Mouse (Mus musculus) 3134 (cell line): ENCODE results near the gene Lhx3.

Experiments
- DNase-seq: peaks from one replicate; pipeline ENCODE4 v3.0.0-alpha.2; 2011; ENCODE audit warnings: low spot score; ENCODE audit not compliant: insufficient read length; ENCODE audit errors: extremely low read depth

Lhx3 gene

GRCm38 (mm10) chr2:26202849-26203475 is 5.1 kb downstream of the Lhx3 start:
- DNase-seq, result no peak

DNA sequence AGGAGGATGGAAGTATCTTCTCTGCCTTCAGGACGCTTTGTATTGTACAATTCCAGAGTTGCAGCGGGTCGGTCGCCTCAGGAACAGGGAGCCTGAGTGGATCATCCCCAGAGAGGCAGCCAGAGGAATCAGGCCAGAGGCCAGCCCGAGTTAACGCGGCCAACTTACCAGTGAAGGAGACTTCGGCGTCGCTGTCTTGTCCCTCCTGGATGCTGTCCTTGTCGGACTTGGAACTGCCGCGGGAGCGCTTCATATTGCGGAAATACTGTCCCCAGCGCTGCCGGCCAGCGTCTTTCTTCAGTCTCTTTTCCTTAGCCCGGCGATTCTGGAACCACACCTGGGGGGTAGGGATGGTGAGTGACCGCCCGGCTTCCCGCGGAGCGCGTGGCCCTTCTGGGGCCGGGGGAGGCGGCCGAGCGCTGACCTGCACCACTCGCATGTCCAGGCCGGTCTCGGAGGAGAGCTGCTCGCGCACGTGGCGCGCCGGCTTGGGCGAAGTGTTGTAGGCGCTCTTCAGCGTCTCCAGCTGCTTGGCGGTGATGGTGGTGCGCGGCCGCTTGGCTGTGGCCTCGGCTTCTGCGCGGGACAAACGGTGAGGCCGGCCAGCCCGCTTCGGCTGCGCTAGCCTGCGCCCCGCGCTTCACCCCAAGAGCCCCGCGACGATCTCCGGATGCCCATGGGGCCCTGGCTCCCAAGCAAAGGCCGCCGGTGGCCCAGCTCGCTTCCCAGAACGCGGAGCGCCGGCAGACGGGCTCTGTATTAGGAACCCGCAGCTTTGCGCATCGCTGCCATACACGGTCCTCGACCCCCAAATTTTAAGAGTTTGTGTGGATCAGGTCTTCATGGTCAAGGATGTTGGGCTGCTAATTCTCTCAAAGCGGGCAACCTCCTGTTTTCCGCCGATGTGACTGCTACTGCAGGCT is 5.9 kb downstream of the Lhx3 start:
- no peak for DNase-seq

DNA sequence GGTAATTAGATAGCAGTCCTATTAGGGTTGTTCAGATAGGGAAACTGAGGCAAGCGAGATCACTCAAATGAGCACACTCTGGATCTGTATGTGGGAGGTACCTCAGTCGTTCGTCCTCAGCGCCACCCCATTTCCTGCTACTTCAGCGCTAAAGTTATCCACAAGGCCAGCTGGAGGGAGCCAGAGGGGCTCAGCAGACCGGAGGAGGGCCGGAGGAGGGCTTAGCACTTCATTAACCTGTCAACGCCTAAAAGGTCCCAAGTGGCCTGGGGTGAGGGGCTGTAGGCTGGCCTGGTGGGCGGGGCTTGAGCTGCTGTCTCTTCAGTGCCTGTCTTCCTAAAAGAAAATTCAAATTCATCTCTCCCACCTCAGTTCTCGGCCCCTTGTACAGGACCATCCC is 9.6 kb downstream of the Lhx3 start:
- no peak for DNase-seq

DNA sequence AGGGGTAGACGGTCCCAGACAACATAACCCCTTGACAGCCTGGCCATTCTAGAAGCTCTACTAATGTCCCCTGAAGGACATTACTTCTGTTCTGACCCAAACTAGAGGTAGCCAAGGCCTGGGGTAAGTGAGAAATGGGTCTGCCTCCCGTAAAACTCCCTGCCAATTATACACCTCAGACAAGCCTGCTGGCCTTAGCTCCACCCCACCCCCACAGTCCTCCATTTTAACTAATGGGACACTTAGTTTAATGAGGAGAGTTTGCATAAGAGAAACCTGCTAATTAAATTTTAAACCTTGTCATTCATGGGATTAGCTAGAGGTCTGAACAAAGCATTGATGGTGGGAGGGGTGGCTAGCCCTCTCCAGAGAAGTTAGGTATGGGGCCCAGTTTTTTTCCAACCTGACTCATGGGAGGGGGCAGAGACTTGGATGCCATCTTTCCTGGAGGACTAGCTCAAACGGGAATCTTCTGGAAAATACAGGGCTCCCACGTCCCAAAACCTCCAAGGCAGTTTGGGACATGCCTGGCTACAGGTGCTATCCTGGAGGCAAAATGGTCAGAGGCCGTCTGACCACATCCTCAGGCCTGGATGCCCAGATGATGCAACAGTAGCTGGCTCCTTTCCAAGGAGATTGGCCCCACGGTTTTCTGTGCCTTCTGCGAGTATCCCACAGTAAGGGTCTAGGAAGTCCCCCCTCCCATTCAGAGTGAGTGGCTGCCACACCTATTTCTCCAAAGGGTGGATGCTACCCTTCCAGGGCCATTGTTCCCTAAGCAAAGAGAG is 13.3 kb downstream of the Lhx3 start:
- DNase-seq, result no peak

GRCm38 (mm10) chr2:26188517-26188916 is 19.6 kb downstream of the Lhx3 start:
- no peak for DNase-seq

DNA sequence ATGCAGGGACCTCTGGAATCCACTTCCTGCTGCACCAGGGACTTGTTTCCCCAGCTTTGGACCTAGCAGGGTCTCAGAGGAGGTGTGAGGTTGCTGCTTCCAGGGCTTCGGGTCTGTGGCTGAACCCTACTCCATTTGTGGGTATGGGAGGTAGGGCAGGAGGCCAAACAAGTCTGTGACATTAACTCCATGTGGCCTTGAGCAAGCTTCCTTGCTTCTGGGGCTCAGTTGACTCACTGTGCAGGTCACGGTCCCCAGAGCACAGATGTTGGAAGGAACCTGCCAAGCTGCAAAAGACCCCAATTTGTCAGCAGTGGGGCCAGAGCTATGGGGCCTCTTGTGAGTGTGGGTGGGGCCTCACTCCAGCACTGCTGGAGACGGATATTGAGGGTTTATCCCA is 23.7 kb downstream of the Lhx3 start:
- DNase-seq, result no peak

GRCm38 (mm10) chr2:26182646-26183045 is 25.4 kb downstream of the Lhx3 start:
- peak; percentile 30 for DNase-seq

- DNase-seq, result no peak
These were observed 30.9 kb downstream of the Lhx3 start for GRCm38 (mm10) chr2:26177189-26177588.

DNA sequence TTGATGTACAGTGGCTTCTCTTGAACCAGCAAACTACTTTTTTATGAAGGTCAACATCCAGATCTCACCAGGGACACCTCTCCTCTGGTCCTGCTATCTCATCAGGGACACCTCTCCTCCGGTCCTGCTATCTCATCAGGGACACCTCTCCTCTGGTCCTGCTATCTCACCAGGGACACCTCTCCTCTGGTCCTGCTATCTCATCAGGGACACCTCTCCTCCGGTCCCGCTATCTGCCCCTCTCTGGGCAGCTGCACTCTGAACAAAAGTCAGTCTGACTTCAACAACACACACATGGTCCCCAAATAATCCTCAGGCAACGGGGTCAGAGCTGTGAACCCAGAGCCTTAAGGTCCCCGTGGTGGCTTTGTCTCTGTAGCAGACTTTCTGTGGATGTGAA is 31.4 kb downstream of the Lhx3 start:
- no peak for DNase-seq

- no peak for DNase-seq
These were observed 32.9 kb downstream of the Lhx3 start for GRCm38 (mm10) chr2:26175191-26175590.

GRCm38 (mm10) chr2:26172166-26172565 is 35.9 kb downstream of the Lhx3 start:
- no peak for DNase-seq

DNA sequence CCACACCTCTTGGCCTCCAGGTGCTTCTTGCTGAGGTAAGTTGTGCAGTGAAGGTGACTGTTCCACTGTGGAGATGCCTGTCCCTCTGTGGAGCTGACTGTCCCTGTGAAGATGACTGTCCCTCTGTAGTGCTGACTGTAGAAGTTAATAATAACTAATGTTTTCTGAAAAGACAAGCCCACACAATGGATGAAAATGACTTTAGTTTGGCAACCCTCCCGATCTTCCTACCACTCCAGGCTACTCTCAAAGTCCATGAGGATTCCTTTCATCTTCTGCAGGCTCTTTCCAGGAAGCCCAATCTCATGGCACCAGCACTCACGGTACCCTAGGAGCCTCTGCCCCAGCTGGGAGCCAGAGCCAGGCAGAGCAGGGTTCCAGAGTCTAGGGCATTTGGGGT is 37.7 kb downstream of the Lhx3 start:
- DNase-seq, result no peak

- no peak for DNase-seq
These were observed 39.1 kb downstream of the Lhx3 start for GRCm38 (mm10) chr2:26168843-26169579.

DNA sequence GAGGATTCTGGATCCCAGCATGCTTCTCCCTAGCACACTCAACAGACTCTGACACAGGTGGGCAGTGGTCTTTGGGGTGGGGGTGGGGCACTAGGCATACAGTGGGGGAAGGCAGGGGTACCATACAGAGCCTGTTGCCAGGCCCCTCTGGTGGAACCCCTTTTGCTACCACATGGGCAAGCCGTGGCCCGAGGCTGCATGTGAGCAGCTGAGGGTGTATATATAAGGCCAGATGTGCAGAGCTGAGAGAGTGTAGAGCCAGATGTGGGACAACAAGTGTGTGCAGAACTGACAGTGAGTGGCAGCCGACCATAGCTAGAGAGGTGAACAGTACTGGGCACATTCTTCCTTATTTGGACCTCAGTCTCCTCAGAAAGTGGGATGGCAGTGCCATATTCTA is 41.2 kb downstream of the Lhx3 start:
- DNase-seq, result no peak

- no peak for DNase-seq
These were observed 50.0 kb downstream of the Lhx3 start for GRCm38 (mm10) chr2:26158064-26158463.

DNA sequence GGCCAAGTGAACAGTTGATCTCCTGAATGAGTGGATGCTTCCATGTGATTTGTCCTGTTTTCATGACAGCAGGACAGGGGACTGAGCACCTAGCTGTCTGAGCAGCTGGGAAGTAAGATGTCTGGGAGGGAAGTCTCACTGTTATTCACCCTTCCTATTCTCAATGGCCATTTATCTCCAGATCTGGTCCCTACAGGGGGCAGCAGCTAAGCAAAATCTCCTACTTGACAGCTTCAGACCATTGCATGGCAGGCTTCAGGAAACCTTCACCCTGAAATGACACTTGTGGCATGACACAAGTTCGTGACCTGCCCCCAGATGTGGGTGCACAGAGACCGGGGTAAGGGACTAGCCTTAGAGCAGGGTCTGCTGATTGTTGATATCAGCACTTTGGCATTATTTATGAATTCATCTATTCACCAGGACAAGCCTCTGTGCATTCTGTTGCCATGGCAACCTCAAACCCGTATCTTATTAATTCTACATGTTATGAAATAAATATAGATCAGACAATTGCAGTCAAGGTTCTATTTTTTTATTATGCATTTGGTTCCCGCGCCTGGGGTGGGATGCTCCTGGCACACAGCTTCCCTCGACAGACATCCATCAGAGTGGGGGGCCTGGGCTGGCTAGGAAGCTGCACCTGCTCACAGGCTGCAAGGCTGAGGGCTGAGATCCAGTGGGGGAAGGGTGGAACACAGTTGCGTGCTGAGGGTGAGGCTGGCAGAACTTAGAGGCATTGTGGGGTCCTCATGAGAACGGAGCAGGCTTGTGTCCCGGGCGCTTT is 51.7 kb downstream of the Lhx3 start:
- no peak for DNase-seq

GRCm38 (mm10) chr2:26155737-26156136 is 52.4 kb downstream of the Lhx3 start:
- DNase-seq, result no peak

GRCm38 (mm10) chr2:26154586-26154985 is 53.5 kb downstream of the Lhx3 start:
- no peak for DNase-seq

- DNase-seq, result peak; percentile 50
These were observed 54.2 kb downstream of the Lhx3 start for GRCm38 (mm10) chr2:26153909-26154340.

DNA sequence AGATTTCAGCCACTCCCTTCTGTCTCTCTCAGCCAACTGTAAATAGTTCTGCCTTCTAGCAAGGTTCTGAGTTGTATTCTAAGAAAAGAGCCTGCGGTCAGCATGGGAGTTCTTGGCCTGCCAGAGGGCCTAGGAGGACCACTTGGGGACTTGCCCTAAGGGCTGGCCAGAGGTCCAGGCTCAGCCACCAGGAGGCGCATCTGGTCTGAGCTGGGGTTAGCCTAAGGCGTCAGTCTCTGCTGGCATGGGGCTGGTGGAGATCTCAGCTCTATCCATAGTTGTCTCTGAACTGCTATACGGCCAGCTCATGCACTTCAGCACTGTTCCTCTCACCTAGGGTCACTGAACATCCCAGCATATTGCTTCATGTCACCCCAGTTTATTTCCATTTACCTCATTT is 54.8 kb downstream of the Lhx3 start:
- peak; percentile 46 for DNase-seq
